In the genomic region with DNA sequence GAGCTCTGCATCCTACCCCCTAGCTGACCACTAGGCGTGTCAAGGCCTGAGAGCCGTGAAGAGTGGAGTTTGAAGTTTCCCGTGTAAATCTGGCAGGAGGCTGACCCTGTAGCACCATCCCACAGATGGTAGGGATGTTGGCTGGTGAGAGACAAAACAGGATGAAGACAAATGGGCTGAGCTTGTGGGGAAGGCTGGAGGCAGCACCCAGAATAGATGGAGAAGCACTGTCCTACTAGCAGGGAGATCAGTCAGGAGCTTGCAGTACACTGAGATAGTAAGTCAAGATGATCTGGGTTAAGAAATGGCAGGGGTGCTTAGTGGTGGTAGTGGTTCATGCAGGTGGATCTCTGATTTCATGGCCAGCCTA, we compare ENCODE assay signal across 31 mouse cellular contexts. TPM values are rescaled to one million over a fixed set of nuclear protein-coding genes. Genes with fewer than 3 reads are reported as not detected.
DNase-seq lines count a peak whose midpoint lies in the region; ATAC-seq and TF ChIP-seq lines count a peak whose summit lies in the region.
"Had no signal": no experiment of that assay in that cellular context is flagged by ENCODE, and none has a peak within 500 bp of the region (broad histone marks: within the 10 kb centered on the region; RNA-seq: fewer than 3 reads in every experiment).

No protein-coding gene starts in this region.

- ATAC-seq in frontal cortex, adult (ENCODE audit: low TSS enrichment): peak; percentile 55
- ATAC-seq in hindbrain, postnatal 0 days: no peak
- no peak for ATAC-seq in hindbrain, embryonic 16.5 days
- ATAC-seq in lung, embryonic 14.5 days (ENCODE audit: insufficient read depth): no peak
- ATAC-seq in intestine, embryonic 16.5 days: no peak
- ATAC-seq: forebrain, embryonic 15.5 days had no signal

- H3K4me3 ChIP-seq in hindbrain, postnatal 0 days (ENCODE audit: low read length): no peak overlapping the region
- H3K4me3 ChIP-seq in hindbrain, embryonic 16.5 days (ENCODE audit: low read length): no peak overlapping the region
- no peak overlapping the region for H3K4me3 ChIP-seq in lung, embryonic 14.5 days (ENCODE audit: low read depth, low read length)
- H3K4me3 ChIP-seq in lung, adult 2 months (replicated peaks; ENCODE audit: extremely low read depth, low read depth, low read length): no peak overlapping the region
- H3K4me3 ChIP-seq in intestine, embryonic 16.5 days (ENCODE audit: low read length): no peak overlapping the region
- H3K4me3 ChIP-seq: embryonic facial prominence, embryonic 10.5 days; embryonic facial prominence, embryonic 13.5 days; erythroblast, embryonic 14.5 days; forebrain, embryonic 12.5 days; forebrain, embryonic 15.5 days; hindbrain, embryonic 10.5 days; hindbrain, embryonic 13.5 days had no signal

- TF ChIP-seq POLR2A in lung, adult 2 months (IDR thresholded peaks at IDR 0.05; ENCODE audit: borderline replicate concordance, extremely low read depth, low read depth, low read length): no peak

- no peaks in the 10 kb centered on the region for H3K4me1 ChIP-seq in hindbrain, postnatal 0 days (ENCODE audit: insufficient read depth, low read length)
- H3K4me1 ChIP-seq in hindbrain, embryonic 16.5 days (ENCODE audit: control insufficient read depth, insufficient read depth, low read depth, low read length): no peaks in the 10 kb centered on the region
- H3K4me1 ChIP-seq in lung, embryonic 14.5 days (ENCODE audit: insufficient read depth): no peaks in the 10 kb centered on the region
- H3K4me1 ChIP-seq in lung, adult 2 months (ENCODE audit: control insufficient read depth, insufficient read depth, low read length): no peaks in the 10 kb centered on the region
- 0 out of 2 replicates have a peak, but pooled peaks cover 2% of the 10 kb centered on the region for H3K4me1 ChIP-seq in intestine, embryonic 16.5 days (ENCODE audit: control insufficient read depth, insufficient read depth, low read length)
- H3K4me1 ChIP-seq: embryonic facial prominence, embryonic 13.5 days; forebrain, embryonic 15.5 days had no signal

- TF ChIP-seq CTCF in hindbrain, postnatal 0 days (IDR thresholded peaks at IDR 0.05; ENCODE audit: low read depth): 0 out of 2 replicates have a peak, but pooled peaks have one; percentile 5
- TF ChIP-seq CTCF in lung, embryonic 14.5 days (IDR thresholded peaks at IDR 0.05; ENCODE audit: low read depth): peak; percentile 1; the same call in 1 of the 2 replicates
- no peak for TF ChIP-seq CTCF in lung, adult 2 months (IDR thresholded peaks at IDR 0.05; ENCODE audit: insufficient read depth, low read length)

- WGBS in hindbrain, postnatal 0 days: 63% methylated on average over 3 of the region's 3 CpGs
- WGBS in hindbrain, embryonic 16.5 days: 71% methylated on average over 3 of the region's 3 CpGs
- whole genome bisulfite sequencing in lung, embryonic 14.5 days: 48% methylated on average over 3 of the region's 3 CpGs
- WGBS in lung, adult 2 months: 44% methylated on average over 3 of the region's 3 CpGs
- WGBS in intestine, embryonic 16.5 days: 66% methylated on average over 3 of the region's 3 CpGs

- no peak overlapping the region for H3K4me2 ChIP-seq in hindbrain, postnatal 0 days (ENCODE audit: low read depth, low read length)
- H3K4me2 ChIP-seq in hindbrain, embryonic 16.5 days (ENCODE audit: low read length): no peak overlapping the region
- H3K4me2 ChIP-seq in lung, embryonic 14.5 days: no peak overlapping the region
- no peak overlapping the region for H3K4me2 ChIP-seq in intestine, embryonic 16.5 days (ENCODE audit: low read depth, low read length)
- H3K4me2 ChIP-seq: embryonic facial prominence, embryonic 13.5 days; forebrain, embryonic 12.5 days; forebrain, embryonic 15.5 days; heart, embryonic 11.5 days; hindbrain, embryonic 13.5 days had no signal

- H3K27me3 ChIP-seq in hindbrain, postnatal 0 days (ENCODE audit: insufficient read depth, low read length): no peaks in the 10 kb centered on the region
- H3K27me3 ChIP-seq in hindbrain, embryonic 16.5 days (replicated peaks; ENCODE audit: control insufficient read depth, insufficient read depth, low read length): no peaks in the 10 kb centered on the region
- H3K27me3 ChIP-seq in lung, embryonic 14.5 days (ENCODE audit: insufficient read depth, low read length): no peaks in the 10 kb centered on the region
- H3K27me3 ChIP-seq in intestine, embryonic 16.5 days (replicated peaks; ENCODE audit: control insufficient read depth, insufficient read depth, low read length): no peaks in the 10 kb centered on the region
- H3K27me3 ChIP-seq: forebrain, embryonic 15.5 days; hindbrain, embryonic 13.5 days had no signal

- H3K9ac ChIP-seq in hindbrain, postnatal 0 days (replicated peaks; ENCODE audit: low read length): no peak overlapping the region
- no peak overlapping the region for H3K9ac ChIP-seq in hindbrain, embryonic 16.5 days (ENCODE audit: low read depth, low read length)
- no peak overlapping the region for H3K9ac ChIP-seq in lung, embryonic 14.5 days
- H3K9ac ChIP-seq in intestine, embryonic 16.5 days (ENCODE audit: low read depth, low read length): no peak overlapping the region
- H3K9ac ChIP-seq: embryonic facial prominence, embryonic 13.5 days; forebrain, embryonic 12.5 days; forebrain, embryonic 15.5 days; hindbrain, embryonic 13.5 days had no signal

- peaks cover 31% of the 10 kb centered on the region for H3K36me3 ChIP-seq in hindbrain, postnatal 0 days (ENCODE audit: insufficient read depth, low read length)
- peaks cover 19% of the 10 kb centered on the region for H3K36me3 ChIP-seq in hindbrain, embryonic 16.5 days (ENCODE audit: control insufficient read depth, insufficient read depth, low read length)
- peaks cover 35% of the 10 kb centered on the region for H3K36me3 ChIP-seq in lung, embryonic 14.5 days (ENCODE audit: insufficient read depth)
- peaks cover 27% of the 10 kb centered on the region for H3K36me3 ChIP-seq in intestine, embryonic 16.5 days (ENCODE audit: control insufficient read depth, insufficient read depth, low read length)

- no peak overlapping the region for H3K27ac ChIP-seq in hindbrain, postnatal 0 days
- no peak overlapping the region for H3K27ac ChIP-seq in hindbrain, embryonic 16.5 days (ENCODE audit: low read depth, low read length)
- H3K27ac ChIP-seq in lung, embryonic 14.5 days (ENCODE audit: low read depth): no peak overlapping the region
- H3K27ac ChIP-seq in intestine, embryonic 16.5 days (ENCODE audit: low read length): no peak overlapping the region
- H3K27ac ChIP-seq: embryonic facial prominence, embryonic 10.5 days; forebrain, embryonic 12.5 days; forebrain, embryonic 15.5 days; hindbrain, embryonic 10.5 days; hindbrain, embryonic 13.5 days had no signal

- no peaks in the 10 kb centered on the region for H3K9me3 ChIP-seq in hindbrain, postnatal 0 days (ENCODE audit: low read length)
- no peaks in the 10 kb centered on the region for H3K9me3 ChIP-seq in hindbrain, embryonic 16.5 days (ENCODE audit: control insufficient read depth, low read length)
- H3K9me3 ChIP-seq in lung, embryonic 14.5 days (ENCODE audit: low read depth, low read length): no peaks in the 10 kb centered on the region
- H3K9me3 ChIP-seq in intestine, embryonic 16.5 days (ENCODE audit: control insufficient read depth, low read length): no peaks in the 10 kb centered on the region
- H3K9me3 ChIP-seq: embryonic facial prominence, embryonic 10.5 days; embryonic facial prominence, embryonic 13.5 days; forebrain, embryonic 12.5 days; forebrain, embryonic 15.5 days; hindbrain, embryonic 10.5 days; hindbrain, embryonic 13.5 days had no signal

- no peak for DNase-seq in frontal cortex, postnatal 14 days (ENCODE audit: low spot score in 2 of 2)
- no peak for DNase-seq in hindbrain, postnatal 0 days (ENCODE audit: low spot score)
- DNase-seq in lung, embryonic 14.5 days: no peak
- DNase-seq in lung, adult 2 months: no peak
- no peak for DNase-seq in Muller cell, postnatal 12 days (ENCODE audit: inconsistent ontology term)
- DNase-seq: cerebellum, adult 11-12 months; cerebellum, adult 8-10 months; gastrocnemius, postnatal 10 days; gastrocnemius, postnatal 36 days had no signal

RNA-seq across cellular contexts. Expression of gene Dnajc5g, which starts 25.3 kb away (rescaled TPM):
- not detected in 2 replicates for total RNA-seq in hindbrain, postnatal 0 days (2014; rRNA removed)
- polyA plus RNA-seq in hindbrain, postnatal 0 days (2015; fragmentation: Nextera tagmentation; extraction: Ambion mirVana): not detected in 2 replicates
- polyA plus RNA-seq in hindbrain, embryonic 16.5 days (2015; fragmentation: Nextera tagmentation; extraction: Ambion mirVana): not detected in 2 replicates
- not detected in 2 replicates for polyA plus RNA-seq in lung, embryonic 14.5 days (2014; fragmentation: Nextera tagmentation; extraction: Ambion mirVana)
- polyA plus RNA-seq in lung, adult 2 months (2012; rRNA removed): not detected in 2 replicates
- polyA plus RNA-seq in intestine, embryonic 16.5 days (2015; fragmentation: Nextera tagmentation; extraction: Ambion mirVana): not detected in 2 replicates
- total RNA-seq: adrenal gland, adult 2 months; adrenal gland, postnatal 14 days; adrenal gland, postnatal 4 days; gastrocnemius, postnatal 10 days; gastrocnemius, postnatal 36 days; granulocyte monocyte progenitor cell, adult 5-6 weeks; heart, adult 8-10 months; heart, postnatal 25 days had no signal
- polyA plus RNA-seq: adrenal gland, adult 2 months; brain, embryonic 14.5 days; cortical plate, adult 2 months; embryonic facial prominence, embryonic 10.5 days; embryonic facial prominence, embryonic 13.5 days; erythroblast, embryonic 14.5 days; forebrain, embryonic 12.5 days; forebrain, embryonic 15.5 days; heart, embryonic 11.5 days; heart, embryonic 14.5 days; heart, postnatal 0 days; hindbrain, embryonic 10.5 days; hindbrain, embryonic 13.5 days; intestine, embryonic 14.5 days had no signal

RNA-seq across cellular contexts. Expression of gene Cad, which starts 26.2 kb away (rescaled TPM):
- 56.2 and 58.8 TPM in 2 replicates for total RNA-seq in hindbrain, postnatal 0 days (2014; rRNA removed)
- 8.1 and 9.1 TPM in 2 replicates for polyA plus RNA-seq in hindbrain, postnatal 0 days (2015; fragmentation: Nextera tagmentation; extraction: Ambion mirVana)
- 11.6 and 16.8 TPM in 2 replicates for polyA plus RNA-seq in hindbrain, embryonic 16.5 days (2015; fragmentation: Nextera tagmentation; extraction: Ambion mirVana)
- 38.0 and 43.4 TPM in 2 replicates for polyA plus RNA-seq in lung, embryonic 14.5 days (2014; fragmentation: Nextera tagmentation; extraction: Ambion mirVana)
- polyA plus RNA-seq in lung, adult 2 months (2012; rRNA removed): 27.6 and 28.6 TPM in 2 replicates
- 16.8 and 18.2 TPM in 2 replicates for polyA plus RNA-seq in intestine, embryonic 16.5 days (2015; fragmentation: Nextera tagmentation; extraction: Ambion mirVana)

RNA-seq across cellular contexts. Expression of gene Slc30a3, which starts 27.3 kb away (rescaled TPM):
- 40.2 and 47.5 TPM in 2 replicates for total RNA-seq in hindbrain, postnatal 0 days (2014; rRNA removed)
- 33.5 and 37.2 TPM in 2 replicates for polyA plus RNA-seq in hindbrain, postnatal 0 days (2015; fragmentation: Nextera tagmentation; extraction: Ambion mirVana)
- polyA plus RNA-seq in hindbrain, embryonic 16.5 days (2015; fragmentation: Nextera tagmentation; extraction: Ambion mirVana): 44.3 and 52.7 TPM in 2 replicates
- polyA plus RNA-seq in lung, embryonic 14.5 days (2014; fragmentation: Nextera tagmentation; extraction: Ambion mirVana): 0.38 TPM in 1 of 2 replicates, not detected in the other
- 0.10 TPM in 1 of 2 replicates, not detected in the other for polyA plus RNA-seq in lung, adult 2 months (2012; rRNA removed)
- 0.12 and 0.15 TPM in 2 replicates for polyA plus RNA-seq in intestine, embryonic 16.5 days (2015; fragmentation: Nextera tagmentation; extraction: Ambion mirVana)
- total RNA-seq: adrenal gland, adult 2 months; gastrocnemius, postnatal 36 days; granulocyte monocyte progenitor cell, adult 5-6 weeks; heart, postnatal 25 days had no signal
- polyA plus RNA-seq: adrenal gland, adult 2 months; erythroblast, embryonic 14.5 days had no signal

RNA-seq across cellular contexts. Expression of gene Slc5a6, which starts 32.1 kb away (rescaled TPM):
- 40.9 and 46.7 TPM in 2 replicates for total RNA-seq in hindbrain, postnatal 0 days (2014; rRNA removed)
- polyA plus RNA-seq in hindbrain, postnatal 0 days (2015; fragmentation: Nextera tagmentation; extraction: Ambion mirVana): 27.9 and 33.7 TPM in 2 replicates
- 30.1 and 31.6 TPM in 2 replicates for polyA plus RNA-seq in hindbrain, embryonic 16.5 days (2015; fragmentation: Nextera tagmentation; extraction: Ambion mirVana)
- polyA plus RNA-seq in lung, embryonic 14.5 days (2014; fragmentation: Nextera tagmentation; extraction: Ambion mirVana): 7.2 and 8.0 TPM in 2 replicates
- polyA plus RNA-seq in lung, adult 2 months (2012; rRNA removed): 16.3 and 19.1 TPM in 2 replicates
- 18.8 TPM in 2 replicates for polyA plus RNA-seq in intestine, embryonic 16.5 days (2015; fragmentation: Nextera tagmentation; extraction: Ambion mirVana)

RNA-seq across cellular contexts. Expression of gene Atraid, which starts 32.7 kb away (rescaled TPM):
- 152 and 155 TPM in 2 replicates for total RNA-seq in hindbrain, postnatal 0 days (2014; rRNA removed)
- polyA plus RNA-seq in hindbrain, postnatal 0 days (2015; fragmentation: Nextera tagmentation; extraction: Ambion mirVana): 240 and 242 TPM in 2 replicates
- polyA plus RNA-seq in hindbrain, embryonic 16.5 days (2015; fragmentation: Nextera tagmentation; extraction: Ambion mirVana): 174 and 195 TPM in 2 replicates
- polyA plus RNA-seq in lung, embryonic 14.5 days (2014; fragmentation: Nextera tagmentation; extraction: Ambion mirVana): 148 and 159 TPM in 2 replicates
- polyA plus RNA-seq in lung, adult 2 months (2012; rRNA removed): 113 and 122 TPM in 2 replicates
- polyA plus RNA-seq in intestine, embryonic 16.5 days (2015; fragmentation: Nextera tagmentation; extraction: Ambion mirVana): 180 and 190 TPM in 2 replicates

Comparison
In these comparisons a context has a peak if more than half of its experiments do, and no peak if none do; other contexts are left out.
1. RNA of gene Slc30a3, which starts 27.3 kb away (polyA plus RNA-seq): 44.3 to 52.7 TPM in hindbrain, embryonic 16.5 days and 33.5 to 37.2 TPM in hindbrain, postnatal 0 days; 0.38 TPM in lung, embryonic 14.5 days, 0.12 to 0.15 TPM in intestine, embryonic 16.5 days and 0.10 TPM in lung, adult 2 months; every median in the first group is over 10 times any median in the second.